Mouse (Mus musculus): ENCODE results near the gene Olfr1156. TPM values are rescaled to one million over a fixed set of nuclear protein-coding genes. Genes with fewer than 3 reads are reported as not detected.

Gene Olfr1156
- not detected in 2 replicates for polyA plus RNA-seq (2015; fragmentation: Nextera tagmentation; extraction: Ambion mirVana)

GRCm38 (mm10) chr2:87953000-87953399, at the start of gene Olfr1156:
TSS of gene Olfr1156 (minus strand) at chr2:87953100.
- Histone ChIP-seq H3K9ac (no peak within 1 kb of the TSS), H3K27ac (no peak within 1 kb of the TSS), H3K9me3 (no peaks in the 10 kb centered on the region), H3K27me3 (no peaks in the 10 kb centered on the region), H3K36me3 (no peaks in the 10 kb centered on the region), H3K4me2 (no peak within 1 kb of the TSS), H3K4me1 (no peaks in the 10 kb centered on the region), H3K4me3 (no peak within 1 kb of the TSS)
- ATAC-seq (ENCODE audit: borderline replicate concordance, extremely low read depth, low FRiP score, low TSS enrichment), result no peak

GRCm38 (mm10) chr2:87989813-87990212, 36.9 kb upstream of the Olfr1156 start, which contains the start of gene Olfr1158:
TSS of gene Olfr1158 (plus strand) at chr2:87990113.
- no peak within 1 kb of the TSS for H3K27ac ChIP-seq
- no peaks in the 10 kb centered on the region for H3K4me1 ChIP-seq
- ATAC-seq (ENCODE audit: borderline replicate concordance, extremely low read depth, low FRiP score, low TSS enrichment), result no peak
- no peaks in the 10 kb centered on the region for H3K9me3 ChIP-seq
- H3K27me3 ChIP-seq, result no peaks in the 10 kb centered on the region
- H3K4me3 ChIP-seq, result no peak within 1 kb of the TSS
- H3K36me3 ChIP-seq, result no peaks in the 10 kb centered on the region
- no peak within 1 kb of the TSS for H3K9ac ChIP-seq
- H3K4me2 ChIP-seq, result no peak within 1 kb of the TSS

GRCm38 (mm10) chr2:87974563-87974962, 21.7 kb upstream of the Olfr1156 start, which contains the start of gene Olfr74:
TSS of gene Olfr74 (minus strand) at chr2:87974663.
- no peak for ATAC-seq (ENCODE audit: borderline replicate concordance, extremely low read depth, low FRiP score, low TSS enrichment)
- Histone ChIP-seq H3K4me1 (no peaks in the 10 kb centered on the region), H3K36me3 (no peaks in the 10 kb centered on the region), H3K4me3 (no peak within 1 kb of the TSS), H3K9me3 (no peaks in the 10 kb centered on the region), H3K27me3 (no peaks in the 10 kb centered on the region), H3K4me2 (no peak within 1 kb of the TSS), H3K9ac (no peak within 1 kb of the TSS), H3K27ac (no peak within 1 kb of the TSS)
- 65% methylated on average over 3 of the region's 3 CpGs for WGBS

- Histone ChIP-seq H3K4me2 (no peak within 1 kb of the TSS), H3K27me3 (no peaks in the 10 kb centered on the region), H3K4me1 (no peaks in the 10 kb centered on the region), H3K27ac (no peak within 1 kb of the TSS), H3K9me3 (no peaks in the 10 kb centered on the region), H3K9ac (no peak within 1 kb of the TSS), H3K4me3 (no peak within 1 kb of the TSS), H3K36me3 (no peaks in the 10 kb centered on the region)
- ATAC-seq (ENCODE audit: borderline replicate concordance, extremely low read depth, low FRiP score, low TSS enrichment), result no peak
- 95% methylated on average over 4 of the region's 4 CpGs for WGBS
Observed at GRCm38 (mm10) chr2:87968199-87968598, 15.3 kb upstream of the Olfr1156 start, which contains the start of gene Olfr1157. TSS of gene Olfr1157 (minus strand) at chr2:87968299.

GRCm38 (mm10) chr2:87945037-87945436, 7.9 kb downstream of the Olfr1156 start, which contains the start of gene Olfr1155:
TSS of gene Olfr1155 (minus strand) at chr2:87945137.
- Histone ChIP-seq H3K27me3 (no peaks in the 10 kb centered on the region), H3K4me1 (no peaks in the 10 kb centered on the region), H3K9me3 (no peaks in the 10 kb centered on the region), H3K4me2 (no peak within 1 kb of the TSS), H3K4me3 (no peak within 1 kb of the TSS), H3K9ac (no peak within 1 kb of the TSS), H3K36me3 (no peaks in the 10 kb centered on the region), H3K27ac (no peak within 1 kb of the TSS)
- 96% methylated on average over 1 of the region's 1 CpGs for WGBS
- ATAC-seq (ENCODE audit: borderline replicate concordance, extremely low read depth, low FRiP score, low TSS enrichment), result no peak

- Histone ChIP-seq H3K27me3 (no peaks in the 10 kb centered on the region), H3K36me3 (no peaks in the 10 kb centered on the region), H3K9me3 (no peaks in the 10 kb centered on the region), H3K4me1 (no peaks in the 10 kb centered on the region), H3K27ac (no peak within 1 kb of the TSS), H3K4me3 (no peak within 1 kb of the TSS), H3K4me2 (no peak within 1 kb of the TSS), H3K9ac (no peak within 1 kb of the TSS)
- 85% methylated on average over 1 of the region's 1 CpGs for WGBS
- no peak for ATAC-seq (ENCODE audit: borderline replicate concordance, extremely low read depth, low FRiP score, low TSS enrichment)
Observed at GRCm38 (mm10) chr2:87905066-87905465, 47.8 kb downstream of the Olfr1156 start, which contains the start of gene Olfr1154. TSS of gene Olfr1154 (minus strand) at chr2:87905166.

Other genes starting within 250 kb of the Olfr1156 start
- gene Olfr1137, start 239.9 kb downstream of the Olfr1156 start, polyA plus RNA-seq (2015; fragmentation: Nextera tagmentation; extraction: Ambion mirVana), result not detected in 2 replicates
- gene Olfr1138, start 213.1 kb downstream of the Olfr1156 start, polyA plus RNA-seq (2015; fragmentation: Nextera tagmentation; extraction: Ambion mirVana), result not detected in 2 replicates
- not detected in 2 replicates for gene Olfr1140, start 209.3 kb downstream of the Olfr1156 start, polyA plus RNA-seq (2015; fragmentation: Nextera tagmentation; extraction: Ambion mirVana)
- not detected in 2 replicates for gene Olfr1141, start 199.1 kb downstream of the Olfr1156 start, polyA plus RNA-seq (2015; fragmentation: Nextera tagmentation; extraction: Ambion mirVana)
- gene Olfr152, start 173.6 kb downstream of the Olfr1156 start, polyA plus RNA-seq (2015; fragmentation: Nextera tagmentation; extraction: Ambion mirVana), result not detected in 2 replicates
- gene Olfr1143, start 152.5 kb downstream of the Olfr1156 start, polyA plus RNA-seq (2015; fragmentation: Nextera tagmentation; extraction: Ambion mirVana), result not detected in 2 replicates
- not detected in 2 replicates for gene Olfr1145, start 143.3 kb downstream of the Olfr1156 start, polyA plus RNA-seq (2015; fragmentation: Nextera tagmentation; extraction: Ambion mirVana)
- gene Olfr1148, start 122.6 kb downstream of the Olfr1156 start, polyA plus RNA-seq (2015; fragmentation: Nextera tagmentation; extraction: Ambion mirVana), result not detected in 2 replicates
- not detected in 2 replicates for gene Olfr1150-ps1, start 109.1 kb downstream of the Olfr1156 start, polyA plus RNA-seq (2015; fragmentation: Nextera tagmentation; extraction: Ambion mirVana)
- gene Olfr1151, start 97.2 kb downstream of the Olfr1156 start, polyA plus RNA-seq (2015; fragmentation: Nextera tagmentation; extraction: Ambion mirVana), result not detected in 2 replicates
- not detected in 2 replicates for gene Olfr1152, start 86.6 kb downstream of the Olfr1156 start, polyA plus RNA-seq (2015; fragmentation: Nextera tagmentation; extraction: Ambion mirVana)
- gene Olfr1153, start 58.1 kb downstream of the Olfr1156 start, polyA plus RNA-seq (2015; fragmentation: Nextera tagmentation; extraction: Ambion mirVana), result not detected in 2 replicates
- not detected in 2 replicates for gene Olfr1154, start 47.9 kb downstream of the Olfr1156 start, polyA plus RNA-seq (2015; fragmentation: Nextera tagmentation; extraction: Ambion mirVana)
- not detected in 2 replicates for gene Olfr1155, start 8.0 kb downstream of the Olfr1156 start, polyA plus RNA-seq (2015; fragmentation: Nextera tagmentation; extraction: Ambion mirVana)
- gene Olfr1157, start 15.2 kb upstream of the Olfr1156 start, polyA plus RNA-seq (2015; fragmentation: Nextera tagmentation; extraction: Ambion mirVana), result not detected in 2 replicates
- gene Olfr74, start 21.6 kb upstream of the Olfr1156 start, polyA plus RNA-seq (2015; fragmentation: Nextera tagmentation; extraction: Ambion mirVana), result not detected in 2 replicates
- gene Olfr1158, start 37.0 kb upstream of the Olfr1156 start, polyA plus RNA-seq (2015; fragmentation: Nextera tagmentation; extraction: Ambion mirVana), result not detected in 2 replicates
- gene Olfr1160, start 55.2 kb upstream of the Olfr1156 start, polyA plus RNA-seq (2015; fragmentation: Nextera tagmentation; extraction: Ambion mirVana), result not detected in 2 replicates
- gene Olfr1161, start 69.7 kb upstream of the Olfr1156 start, polyA plus RNA-seq (2015; fragmentation: Nextera tagmentation; extraction: Ambion mirVana), result not detected in 2 replicates
- gene Olfr73, start 84.6 kb upstream of the Olfr1156 start, polyA plus RNA-seq (2015; fragmentation: Nextera tagmentation; extraction: Ambion mirVana), result 0.05 TPM in 1 of 2 replicates, not detected in the other
- gene Olfr1162, start 98.0 kb upstream of the Olfr1156 start, polyA plus RNA-seq (2015; fragmentation: Nextera tagmentation; extraction: Ambion mirVana), result not detected in 2 replicates
- not detected in 2 replicates for gene Olfr1163, start 118.7 kb upstream of the Olfr1156 start, polyA plus RNA-seq (2015; fragmentation: Nextera tagmentation; extraction: Ambion mirVana)
- not detected in 2 replicates for gene Olfr1164, start 140.9 kb upstream of the Olfr1156 start, polyA plus RNA-seq (2015; fragmentation: Nextera tagmentation; extraction: Ambion mirVana)
- not detected in 2 replicates for gene Olfr1166, start 175.2 kb upstream of the Olfr1156 start, polyA plus RNA-seq (2015; fragmentation: Nextera tagmentation; extraction: Ambion mirVana)
- gene Olfr1167, start 202.1 kb upstream of the Olfr1156 start, polyA plus RNA-seq (2015; fragmentation: Nextera tagmentation; extraction: Ambion mirVana), result not detected in 2 replicates
- not detected in 2 replicates for gene Olfr1168, start 228.8 kb upstream of the Olfr1156 start, polyA plus RNA-seq (2015; fragmentation: Nextera tagmentation; extraction: Ambion mirVana)

All from lung, embryonic 15.5 days (tissue).